Mouse (Mus musculus) liver, adult 2 months (tissue): ENCODE data around the gene Rarg.

ENCODE experiments used
- CTCF ChIP-seq: fragments of 200-500 bp; IDR thresholded peaks from 2 replicates; pipeline ENCODE4 v1.5.1; 2011; ENCODE audit warnings: low read depth, low read length, control low read depth
- POLR2A ChIP-seq: fragments of 200-500 bp; IDR thresholded peaks from 2 replicates; pipeline ENCODE4 v1.6.1; 2011; ENCODE audit warnings: low read length, control low read depth; ENCODE audit not compliant: insufficient read depth; ENCODE audit errors: extremely low read depth

GRCm38 (mm10) chr15:102192271-102192812 is 65.0 kb downstream of the Rarg start:
- TF ChIP-seq CTCF, result no peak
- TF ChIP-seq POLR2A, result no peak
